Mouse (Mus musculus): ENCODE results near the gene Hunk.

Gene Hunk

GRCm38 (mm10) chr16:90437276-90437675 is 51.5 kb downstream of the Hunk start:
- no peak for DNase-seq (ENCODE audit: low spot score in 2 of 2)

GRCm38 (mm10) chr16:90439493-90439892 is 53.7 kb downstream of the Hunk start:
- DNase-seq (ENCODE audit: low spot score in 2 of 2), result no peak

GRCm38 (mm10) chr16:90440654-90441053 is 54.8 kb downstream of the Hunk start:
- DNase-seq (ENCODE audit: low spot score in 2 of 2), result no peak

GRCm38 (mm10) chr16:90442991-90443390 is 57.2 kb downstream of the Hunk start:
- no peak for DNase-seq (ENCODE audit: low spot score in 2 of 2)

GRCm38 (mm10) chr16:90453197-90453596 is 67.4 kb downstream of the Hunk start:
- DNase-seq (ENCODE audit: low spot score in 2 of 2), result no peak

- no peak for DNase-seq (ENCODE audit: low spot score in 2 of 2)
Measured at GRCm38 (mm10) chr16:90456495-90457125, 70.8 kb downstream of the Hunk start.

- no peak for DNase-seq (ENCODE audit: low spot score in 2 of 2)
Measured at GRCm38 (mm10) chr16:90458899-90459610, 73.2 kb downstream of the Hunk start.

GRCm38 (mm10) chr16:90461304-90461905 is 75.6 kb downstream of the Hunk start:
- DNase-seq (ENCODE audit: low spot score in 2 of 2), result no peak

GRCm38 (mm10) chr16:90462728-90463275 is 77.0 kb downstream of the Hunk start:
- no peak for DNase-seq (ENCODE audit: low spot score in 2 of 2)

- no peak for DNase-seq (ENCODE audit: low spot score in 2 of 2)
Measured at GRCm38 (mm10) chr16:90465154-90465553, 79.3 kb downstream of the Hunk start.

GRCm38 (mm10) chr16:90468286-90468685 is 82.5 kb downstream of the Hunk start:
- no peak for DNase-seq (ENCODE audit: low spot score in 2 of 2)

GRCm38 (mm10) chr16:90475701-90476229 is 90.0 kb downstream of the Hunk start:
- no peak for DNase-seq (ENCODE audit: low spot score in 2 of 2)

GRCm38 (mm10) chr16:90481612-90482011 is 95.8 kb downstream of the Hunk start:
- no peak for DNase-seq (ENCODE audit: low spot score in 2 of 2)

GRCm38 (mm10) chr16:90483341-90483740 is 97.5 kb downstream of the Hunk start:
- DNase-seq (ENCODE audit: low spot score in 2 of 2), result no peak

GRCm38 (mm10) chr16:90485125-90485524 is 99.3 kb downstream of the Hunk start:
- no peak for DNase-seq (ENCODE audit: low spot score in 2 of 2)

- DNase-seq (ENCODE audit: low spot score in 2 of 2), result no peak
Measured at GRCm38 (mm10) chr16:90485599-90485998, 99.8 kb downstream of the Hunk start.

GRCm38 (mm10) chr16:90490066-90490465 is 104.3 kb downstream of the Hunk start:
- DNase-seq (ENCODE audit: low spot score in 2 of 2), result no peak

- DNase-seq (ENCODE audit: low spot score in 2 of 2), result no peak
Measured at GRCm38 (mm10) chr16:90491898-90492499, 106.2 kb downstream of the Hunk start.

GRCm38 (mm10) chr16:90496930-90497329 is 111.1 kb downstream of the Hunk start:
- no peak for DNase-seq (ENCODE audit: low spot score in 2 of 2)

- DNase-seq (ENCODE audit: low spot score in 2 of 2), result no peak
Measured at GRCm38 (mm10) chr16:90497749-90498464, 112.1 kb downstream of the Hunk start.

- no peak for DNase-seq (ENCODE audit: low spot score in 2 of 2)
Measured at GRCm38 (mm10) chr16:90500809-90501208, 115.0 kb downstream of the Hunk start.
